Mouse (Mus musculus) lung, embryonic 16.5 days (tissue): ENCODE measurements at regions not wholly inside any gene's neighbourhood (a gene's known extent, or its start where the extent isn't known, plus 50 kb on each side); places are given as distances from the start of the nearest gene placed in this dataset.

Experiments used
- ATAC-seq: fragments of 200-750 bp; cut with Nextera tagmentation; 2 replicates; pipeline ENCODE4 v1.8.0; 2017; ENCODE audit warnings: low read depth, mild to moderate bottlenecking, moderate library complexity
- H3K27ac ChIP-seq: fragments of 300-500 bp; sonication (generic); 2 replicates; pipeline ENCODE4 v1.5.1; 2014; ENCODE audit warnings: mild to moderate bottlenecking, control low read depth, low read length
- H3K27me3 ChIP-seq: fragments of 300-500 bp; sonication (generic); 2 replicates; pipeline ENCODE4 v1.6.1; 2014; ENCODE audit warnings: low read depth, low read length, mixed read lengths; ENCODE audit not compliant: control insufficient read depth, insufficient read depth
- H3K36me3 ChIP-seq: fragments of 300-500 bp; sonication (generic); 2 replicates; pipeline ENCODE4 v1.6.1; 2014; ENCODE audit warnings: low read length; ENCODE audit not compliant: control insufficient read depth, insufficient read depth
- H3K4me1 ChIP-seq: fragments of 300-500 bp; sonication (generic); replicated peaks from 2 replicates; pipeline ENCODE4 v1.6.1; 2014; ENCODE audit warnings: low read length, mixed read lengths; ENCODE audit not compliant: control insufficient read depth, insufficient read depth
- H3K4me2 ChIP-seq: fragments of 300-500 bp; sonication (generic); 2 replicates; pipeline ENCODE4 v1.6.1; 2014; ENCODE audit warnings: low read depth, low read length, control low read depth
- H3K4me3 ChIP-seq: fragments of 300-500 bp; sonication (generic); 2 replicates; pipeline ENCODE4 v1.5.1; 2014; ENCODE audit warnings: mild to moderate bottlenecking, low read length, control low read depth
- H3K9ac ChIP-seq: fragments of 300-500 bp; sonication (generic); 2 replicates; pipeline ENCODE4 v1.6.1; 2014; ENCODE audit warnings: low read length, control low read depth
- H3K9me3 ChIP-seq: fragments of 300-500 bp; sonication (generic); 2 replicates; pipeline ENCODE4 v1.6.1; 2016; ENCODE audit warnings: low read length; ENCODE audit not compliant: control insufficient read depth
- WGBS: fragments of 180-500 bp; shearing (Covaris S2); extraction: QIAGEN DNeasy Blood & Tissue Kit; methylation state at CpG from one replicate; pipeline ENCODE4 v1.1.7; 2014; 5-methylcytosine and 5-hydroxymethylcytosine counted together

DNA sequence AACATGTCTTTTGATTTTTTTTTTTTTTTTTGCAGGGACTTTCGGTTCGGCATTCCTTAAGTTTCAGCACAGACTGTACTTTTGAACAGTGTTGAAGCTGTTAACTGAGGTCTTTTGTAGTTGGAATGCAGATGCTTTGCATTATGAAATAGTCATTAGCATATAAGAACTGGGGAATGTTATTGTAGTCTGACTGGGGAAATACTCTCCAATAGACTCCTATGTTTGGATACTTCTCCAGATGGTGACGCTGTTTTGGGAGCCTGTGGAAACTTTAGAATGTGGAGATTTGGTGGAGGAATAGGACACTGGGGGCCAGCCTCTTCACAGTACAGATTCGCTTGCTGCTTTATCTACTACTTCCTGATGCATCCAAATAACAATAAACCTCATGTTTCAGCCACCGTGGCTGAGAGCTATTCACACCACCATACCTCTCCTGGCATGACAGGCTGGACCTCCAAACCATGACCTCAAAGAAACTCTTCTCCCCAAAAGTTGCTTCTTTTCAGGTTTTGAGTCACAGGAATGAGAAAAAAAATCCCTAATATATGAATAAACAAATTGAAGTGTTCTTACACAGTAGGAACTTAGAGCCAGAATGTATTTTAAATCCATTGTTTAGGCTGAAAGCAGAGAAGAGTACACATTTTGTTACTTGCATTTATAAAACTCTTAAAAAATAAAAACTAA is 252.9 kb downstream of the Gm21750 start:
- no peak overlapping the region for H3K27ac ChIP-seq
- H3K4me2 ChIP-seq: no peak overlapping the region
- H3K9ac ChIP-seq: no peak overlapping the region
- H3K4me1 ChIP-seq: no peaks in the 10 kb centered on the region
- H3K27me3 ChIP-seq: no peaks in the 10 kb centered on the region
- 59% methylated on average over 5 of the region's 5 CpGs for WGBS
- H3K36me3 ChIP-seq: no peaks in the 10 kb centered on the region
- no peak for ATAC-seq
- no peak overlapping the region for H3K4me3 ChIP-seq
- no peaks in the 10 kb centered on the region for H3K9me3 ChIP-seq

GRCm38 (mm10) chr14:73915990-73916389 is 255.0 kb downstream of the Gm21750 start:
- no peak overlapping the region for H3K9ac ChIP-seq
- no peaks in the 10 kb centered on the region for H3K4me1 ChIP-seq
- no peak overlapping the region for H3K4me2 ChIP-seq
- H3K4me3 ChIP-seq: no peak overlapping the region
- H3K27ac ChIP-seq: no peak overlapping the region
- H3K9me3 ChIP-seq: no peaks in the 10 kb centered on the region
- H3K36me3 ChIP-seq: no peaks in the 10 kb centered on the region
- no peak for ATAC-seq
- H3K27me3 ChIP-seq: no peaks in the 10 kb centered on the region

DNA sequence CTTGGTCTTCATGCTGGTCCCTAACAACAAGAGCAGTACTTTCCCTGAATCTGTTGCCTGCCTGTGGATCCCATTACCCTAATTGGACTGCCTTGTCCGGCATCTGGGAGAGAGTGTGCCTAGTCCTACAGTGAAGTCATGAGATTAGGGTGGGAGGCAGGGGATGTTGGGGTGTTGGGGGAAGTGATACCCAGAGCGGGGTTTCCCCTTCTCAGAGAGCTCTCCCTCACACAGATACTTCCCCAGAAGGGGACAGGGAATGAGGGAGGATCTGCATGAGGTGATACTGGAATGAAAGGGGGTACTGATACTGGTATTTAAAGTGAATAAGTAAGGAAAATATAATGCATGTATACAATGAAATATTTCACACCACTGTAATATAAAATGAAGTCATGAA is 270.1 kb downstream of the Gm21750 start:
- Histone ChIP-seq H3K27me3 (no peaks in the 10 kb centered on the region), H3K27ac (no peak overlapping the region), H3K36me3 (no peaks in the 10 kb centered on the region), H3K4me2 (no peak overlapping the region), H3K4me1 (no peaks in the 10 kb centered on the region), H3K4me3 (no peak overlapping the region), H3K9me3 (no peaks in the 10 kb centered on the region), H3K9ac (no peak overlapping the region)
- ATAC-seq: no peak
- WGBS: 60% methylated on average over 2 of the region's 2 CpGs

- Histone ChIP-seq H3K9ac (no peak overlapping the region), H3K36me3 (no peaks in the 10 kb centered on the region)
These were observed 286.3 kb downstream of the Gm21750 start for GRCm38 (mm10) chr14:73947316-73947715.

DNA sequence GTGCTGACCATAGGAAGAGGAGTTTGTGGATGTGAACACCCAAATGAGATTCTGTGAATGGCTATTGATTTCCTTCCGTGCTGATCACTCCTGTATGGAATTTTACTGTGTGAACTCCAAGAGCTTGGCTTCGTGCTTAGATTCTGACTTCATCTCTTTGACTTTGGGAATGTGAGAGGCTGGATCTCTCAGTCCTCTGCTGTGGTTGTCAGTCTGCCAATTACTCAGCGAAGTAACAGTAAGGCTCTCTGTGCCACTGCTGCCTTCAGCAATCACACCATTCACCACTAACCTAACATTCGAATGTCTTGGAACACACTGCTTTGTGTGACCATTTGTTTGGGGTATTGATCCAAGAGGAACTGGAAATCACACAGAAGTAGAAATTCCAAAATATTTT is 291.5 kb downstream of the Gm21750 start:
- no peak overlapping the region for H3K9ac ChIP-seq
- H3K4me3 ChIP-seq: no peak overlapping the region
- H3K4me1 ChIP-seq: no peaks in the 10 kb centered on the region
- no peaks in the 10 kb centered on the region for H3K36me3 ChIP-seq
- ATAC-seq: no peak
- no peak overlapping the region for H3K4me2 ChIP-seq
- 72% methylated on average over 4 of the region's 4 CpGs for WGBS
- H3K27ac ChIP-seq: no peak overlapping the region
- no peaks in the 10 kb centered on the region for H3K27me3 ChIP-seq
- no peaks in the 10 kb centered on the region for H3K9me3 ChIP-seq

More at GRCm38 (mm10) chr14:73947316-73947715, 286.3 kb downstream of the Gm21750 start:
- no peak overlapping the region for H3K27ac ChIP-seq
- no peak for ATAC-seq
- WGBS: 66% methylated on average over 2 of the region's 2 CpGs
- H3K4me1 ChIP-seq: no peaks in the 10 kb centered on the region
- H3K27me3 ChIP-seq: no peaks in the 10 kb centered on the region
- no peak overlapping the region for H3K4me3 ChIP-seq
- H3K9me3 ChIP-seq: no peaks in the 10 kb centered on the region
- no peak overlapping the region for H3K4me2 ChIP-seq

- Histone ChIP-seq H3K4me2 (no peak overlapping the region), H3K27me3 (no peaks in the 10 kb centered on the region), H3K9me3 (no peaks in the 10 kb centered on the region), H3K4me1 (no peaks in the 10 kb centered on the region), H3K9ac (no peak overlapping the region), H3K27ac (no peak overlapping the region), H3K4me3 (no peak overlapping the region), H3K36me3 (no peaks in the 10 kb centered on the region)
- 57% methylated on average over 1 of the region's 1 CpGs for WGBS
- ATAC-seq: no peak
These were observed 317.7 kb downstream of the Gm21750 start for GRCm38 (mm10) chr14:73978694-73979093.

- WGBS: 82% methylated on average over 4 of the region's 4 CpGs
- Histone ChIP-seq H3K4me3 (no peak overlapping the region), H3K36me3 (no peaks in the 10 kb centered on the region), H3K4me2 (no peak overlapping the region), H3K4me1 (no peaks in the 10 kb centered on the region), H3K27ac (no peak overlapping the region), H3K9ac (no peak overlapping the region), H3K9me3 (no peaks in the 10 kb centered on the region), H3K27me3 (no peaks in the 10 kb centered on the region)
- no peak for ATAC-seq
These were observed 335.2 kb downstream of the Gm21750 start for GRCm38 (mm10) chr14:73996229-73996628.

DNA sequence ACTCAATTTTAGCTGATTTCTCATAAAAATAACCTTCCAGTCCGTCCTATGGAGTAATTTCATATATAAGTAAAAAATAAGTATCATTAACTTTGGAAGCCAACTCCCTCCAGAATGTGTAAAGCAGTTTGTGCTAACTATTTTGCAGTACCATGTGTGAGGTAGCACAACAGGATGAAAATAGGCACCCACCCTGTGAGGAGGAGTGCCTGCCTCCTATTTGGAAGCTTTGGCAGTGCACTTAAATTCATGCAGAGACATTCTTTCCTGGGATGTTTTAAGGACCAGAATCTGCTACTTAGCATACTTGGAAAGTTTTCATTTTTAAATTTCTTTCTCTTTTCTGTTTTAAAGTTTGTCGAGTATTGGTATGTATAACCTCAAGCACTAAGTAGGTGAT is 336.8 kb downstream of the Gm21750 start:
- no peak overlapping the region for H3K4me2 ChIP-seq
- H3K36me3 ChIP-seq: no peaks in the 10 kb centered on the region
- no peak overlapping the region for H3K9ac ChIP-seq
- H3K4me3 ChIP-seq: no peak overlapping the region
- no peak for ATAC-seq
- no peaks in the 10 kb centered on the region for H3K9me3 ChIP-seq
- H3K27ac ChIP-seq: no peak overlapping the region
- 74% methylated on average over 2 of the region's 2 CpGs for WGBS
- H3K4me1 ChIP-seq: no peaks in the 10 kb centered on the region
- H3K27me3 ChIP-seq: no peaks in the 10 kb centered on the region

GRCm38 (mm10) chr14:73999409-73999909 is 338.4 kb downstream of the Gm21750 start:
- no peak overlapping the region for H3K9ac ChIP-seq
- no peak overlapping the region for H3K27ac ChIP-seq
- no peak overlapping the region for H3K4me2 ChIP-seq
- no peak overlapping the region for H3K4me3 ChIP-seq
- WGBS: 22% methylated on average over 2 of the region's 2 CpGs
- H3K36me3 ChIP-seq: no peaks in the 10 kb centered on the region
- ATAC-seq: no peak
- no peaks in the 10 kb centered on the region for H3K27me3 ChIP-seq
- H3K4me1 ChIP-seq: no peaks in the 10 kb centered on the region
- no peaks in the 10 kb centered on the region for H3K9me3 ChIP-seq

DNA sequence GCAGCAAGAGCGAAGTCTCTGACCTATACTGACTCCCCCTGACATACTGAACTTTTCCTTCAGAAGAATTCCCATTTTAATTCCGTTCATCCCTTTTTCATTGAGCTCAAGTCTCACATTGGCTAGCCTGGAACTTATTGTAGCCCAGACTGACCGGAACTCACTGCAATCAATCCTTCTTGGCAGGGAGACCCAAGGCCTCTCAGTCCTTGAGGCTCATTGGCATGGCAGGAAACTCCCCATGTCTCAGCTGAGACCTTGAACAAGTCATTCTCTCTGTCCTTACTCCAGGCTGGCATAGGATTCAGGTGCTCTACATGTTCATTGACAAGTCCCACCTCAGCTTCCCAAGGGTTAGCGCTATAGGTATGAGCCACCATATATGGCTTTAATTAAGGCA is 345.9 kb downstream of the Gm21750 start:
- 78% methylated on average over 4 of the region's 4 CpGs for WGBS

More for the DNA sequence above, 345.9 kb downstream of the Gm21750 start:
- H3K4me1 ChIP-seq: no peaks in the 10 kb centered on the region
- no peaks in the 10 kb centered on the region for H3K27me3 ChIP-seq
- H3K9ac ChIP-seq: no peak overlapping the region
- no peak overlapping the region for H3K27ac ChIP-seq
- no peaks in the 10 kb centered on the region for H3K9me3 ChIP-seq
- ATAC-seq: no peak
- H3K36me3 ChIP-seq: no peaks in the 10 kb centered on the region
- no peak overlapping the region for H3K4me3 ChIP-seq
- no peak overlapping the region for H3K4me2 ChIP-seq
